Mouse (Mus musculus): ENCODE data around the gene Jmjd6. TPM values are rescaled to one million over a fixed set of nuclear protein-coding genes. Genes with fewer than 3 reads are reported as not detected.
"Not testable (repeated sequence)": the region's sequence is repeated elsewhere in the genome, so short reads cannot be mapped to it uniquely, and the experiment has no call there.

Jmjd6 gene
- total RNA-seq, 2 experiments from 2014 or later, result 21.7 to 30.4 TPM

DNA sequence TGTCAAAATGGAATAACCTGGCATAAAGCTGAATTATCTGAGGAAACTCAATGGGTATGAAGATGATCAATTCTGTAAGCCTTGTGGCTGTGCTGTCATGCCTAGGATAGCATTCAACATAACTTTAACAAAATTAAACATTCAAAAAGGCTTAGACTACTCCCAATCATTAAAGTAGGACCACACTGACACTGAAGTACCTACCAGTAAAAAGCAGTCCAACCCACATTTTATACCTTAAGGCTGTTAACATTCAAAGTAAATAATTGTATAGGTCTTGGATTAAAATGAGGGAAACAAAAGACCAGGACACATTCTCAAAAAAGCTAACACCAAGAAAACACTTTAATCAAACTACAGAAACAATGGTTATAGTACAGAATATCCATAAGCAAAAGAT, 6.3 kb upstream of the Jmjd6 start:
- peak overlapping the region; percentile 93 for H3K4me3 ChIP-seq
- TF ChIP-seq CTCF (IDR thresholded peaks at IDR 0.05), result no peak
- no peak overlapping the region for H3K27ac ChIP-seq
- intact Hi-C loops (cut with DNase I), result no loop called here
- no peak for DNase-seq

DNA sequence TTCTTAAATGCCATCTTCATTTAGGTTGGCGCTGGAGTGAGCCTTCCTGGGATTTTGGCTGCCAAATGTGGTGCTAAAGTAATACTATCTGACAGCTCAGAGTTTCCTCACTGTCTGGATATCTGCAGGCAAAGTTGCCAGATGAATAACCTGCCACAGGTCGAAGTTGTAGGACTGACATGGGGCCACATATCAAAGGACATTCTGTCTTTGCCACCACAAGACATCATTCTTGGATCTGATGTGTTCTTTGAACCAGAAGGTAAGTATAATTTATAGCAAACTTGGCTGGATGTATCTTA, 5.6 kb upstream of the Jmjd6 start:
- H3K27ac ChIP-seq, result peak overlapping the region; percentile 32
- intact Hi-C loops (cut with DNase I); DNase-seq; H3K4me3 ChIP-seq: not testable (repeated sequence)

DNA sequence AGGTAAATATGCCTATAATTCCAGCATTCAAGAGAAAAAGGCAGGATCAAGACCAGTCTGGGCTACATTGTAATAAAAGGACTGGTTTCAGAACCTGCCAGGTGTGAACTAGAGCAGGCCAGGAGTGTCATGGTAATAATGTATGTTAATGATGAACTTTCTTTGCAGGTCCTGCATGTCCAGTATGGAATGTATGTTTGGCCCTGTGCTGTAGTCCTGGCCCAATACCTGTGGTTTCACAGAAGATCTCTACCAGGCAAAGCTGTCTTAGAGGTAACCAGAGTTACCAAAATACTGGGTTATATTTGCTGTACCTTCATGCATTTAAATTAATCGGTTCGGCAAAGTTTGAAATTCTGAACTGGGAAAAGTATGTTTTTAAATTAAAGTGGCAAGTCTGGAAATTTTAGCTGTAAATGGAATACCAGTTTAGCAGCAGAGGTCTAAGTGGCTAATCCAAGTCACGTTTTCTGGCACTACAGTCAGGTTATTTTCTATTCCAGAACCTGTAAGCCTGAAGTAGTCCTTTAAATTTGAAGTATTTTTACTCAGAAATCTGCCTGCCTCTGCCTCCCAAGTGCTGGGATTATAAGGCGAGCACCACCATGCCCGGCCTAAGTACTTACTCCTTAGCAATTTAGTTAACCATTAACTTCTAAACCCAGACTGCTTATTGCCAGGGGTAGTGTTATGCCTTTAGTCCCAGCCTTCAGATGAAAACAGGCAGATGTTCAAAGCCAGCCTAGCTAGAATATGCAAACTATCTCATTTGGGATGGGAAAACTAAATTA, 5.0 kb upstream of the Jmjd6 start:
- H3K27ac ChIP-seq, result peak overlapping the region; percentile 32
- no peak for TF ChIP-seq CTCF (IDR thresholded peaks at IDR 0.05)
- no peak for DNase-seq
- intact Hi-C loops (cut with DNase I), result no loop called here
- no peak overlapping the region for H3K4me3 ChIP-seq

DNA sequence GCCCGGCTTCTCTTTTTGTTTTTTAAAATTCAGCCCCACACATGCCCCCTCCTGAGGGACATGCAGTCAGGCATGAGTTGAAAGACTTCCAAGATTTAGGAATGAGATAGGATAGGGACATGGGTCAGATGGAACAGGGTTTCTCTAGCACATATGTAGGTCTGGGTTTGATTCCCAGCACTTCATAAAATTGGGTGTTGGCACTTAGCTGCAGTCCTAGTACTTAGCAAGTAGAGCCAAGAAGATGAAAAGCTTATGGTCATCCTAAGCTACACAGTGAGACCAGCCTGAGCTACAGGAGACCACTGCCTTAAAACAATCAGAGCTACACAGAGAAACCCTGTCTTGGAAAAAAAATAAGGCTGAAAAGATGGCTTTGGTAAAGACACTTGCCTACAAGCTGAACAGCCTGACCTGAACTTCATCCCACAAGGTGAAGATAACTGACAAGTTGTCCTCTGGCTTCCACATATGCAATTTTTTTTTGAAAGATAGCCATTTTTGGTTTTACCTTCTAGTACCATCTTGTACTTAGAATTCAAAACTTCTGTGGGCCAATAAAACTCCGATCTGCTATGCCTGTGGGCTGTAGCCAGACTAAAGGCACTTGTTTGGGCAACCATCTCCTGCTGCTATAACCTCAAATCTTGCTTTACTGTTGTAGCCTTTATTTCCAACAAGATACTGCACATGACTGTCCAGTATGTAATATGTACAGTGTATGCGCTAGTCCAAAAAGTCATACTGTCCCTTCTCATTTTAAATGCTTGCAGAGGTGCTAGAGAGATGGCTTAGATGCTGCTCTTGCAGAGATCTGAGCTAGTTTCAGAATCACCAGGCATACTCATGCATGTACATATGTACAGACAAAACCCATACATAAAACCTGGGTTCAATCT, 4.2 kb upstream of the Jmjd6 start:
- intact Hi-C loops (cut with DNase I), result no loop called here
- Histone ChIP-seq H3K4me3 (no peak overlapping the region), H3K27ac (no peak overlapping the region)
- no peak for TF ChIP-seq CTCF (IDR thresholded peaks at IDR 0.05)
- no peak for DNase-seq

DNA sequence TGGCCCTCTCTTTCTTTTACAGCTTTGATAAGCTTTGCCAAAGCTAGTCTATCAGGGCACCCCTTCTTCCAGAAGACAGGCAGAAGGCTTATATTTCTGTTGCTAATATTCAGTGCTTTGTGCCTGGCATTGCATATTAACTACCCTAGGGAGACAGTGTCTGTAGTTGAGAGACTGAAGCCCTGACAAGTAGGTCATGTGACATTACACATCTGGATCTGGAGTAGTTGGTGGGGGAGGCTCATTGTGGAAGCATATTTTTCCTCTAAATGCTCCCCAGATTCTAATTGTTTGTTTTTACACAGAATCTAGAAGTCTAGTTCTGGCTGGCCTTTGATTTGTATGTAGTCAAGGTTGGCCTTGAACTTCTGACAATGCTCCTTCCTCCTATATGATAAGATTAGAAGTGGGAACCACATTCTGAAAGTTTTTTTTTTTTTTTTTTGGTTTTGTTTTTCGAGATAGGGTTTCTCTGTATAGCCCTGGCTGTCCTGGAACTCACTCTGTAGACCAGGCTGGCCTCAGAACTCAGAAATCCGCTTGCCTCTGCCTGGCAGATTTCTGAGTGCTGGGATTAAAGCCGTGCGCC, 3.4 kb upstream of the Jmjd6 start:
- no peak for DNase-seq
- intact Hi-C loops (cut with DNase I), result no loop called here
- TF ChIP-seq CTCF (IDR thresholded peaks at IDR 0.05), result no peak
- no peak overlapping the region for H3K27ac ChIP-seq
- H3K4me3 ChIP-seq, result no peak overlapping the region

DNA sequence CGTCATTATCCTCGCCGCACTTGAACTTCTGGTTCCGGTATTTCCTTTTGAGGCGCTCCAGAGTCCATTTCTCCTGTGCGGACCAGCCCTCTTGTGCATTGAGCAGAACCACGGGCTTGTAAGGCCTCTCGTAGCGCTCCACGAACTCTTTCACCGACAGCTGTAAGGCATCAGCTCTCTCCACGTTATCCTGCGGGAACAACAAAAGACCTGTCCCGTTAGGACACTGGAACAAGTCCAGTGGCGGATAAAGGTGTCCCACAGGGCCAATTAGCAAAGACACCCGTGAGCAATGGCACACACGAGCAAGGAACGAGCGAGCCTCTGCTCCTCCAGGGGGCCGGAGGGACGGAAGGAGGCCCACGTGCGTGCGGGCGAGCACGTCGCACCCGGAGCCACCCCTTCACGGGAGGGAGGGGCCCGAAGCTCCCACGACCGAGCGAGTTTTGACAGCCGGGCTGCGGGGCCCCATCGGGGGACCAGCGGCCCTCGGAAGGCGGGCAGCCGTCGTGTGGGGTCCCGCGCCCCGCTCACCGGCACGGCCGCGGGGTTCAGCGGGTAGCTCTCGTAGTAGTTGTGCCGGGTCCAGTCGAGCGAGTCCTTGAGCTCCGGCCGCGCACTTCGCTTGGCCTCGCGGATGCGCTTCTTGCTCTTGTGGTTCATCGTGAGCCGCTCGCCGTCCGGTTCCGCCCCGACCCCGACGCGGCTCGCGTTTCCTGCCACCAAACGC, 553 bp downstream of the Jmjd6 start:
- Histone ChIP-seq H3K4me3 (peak overlapping the region; percentile 93), H3K27ac (peak overlapping the region; percentile 99)
- no peak for TF ChIP-seq CTCF (IDR thresholded peaks at IDR 0.05)
- DNase-seq, result peak; percentile 80
- intact Hi-C loops (cut with DNase I), result loop anchor here (1.0 kb wide), 1 partner anchor 10 kb away; the partner anchor contains the start of gene Mfsd11

DNA sequence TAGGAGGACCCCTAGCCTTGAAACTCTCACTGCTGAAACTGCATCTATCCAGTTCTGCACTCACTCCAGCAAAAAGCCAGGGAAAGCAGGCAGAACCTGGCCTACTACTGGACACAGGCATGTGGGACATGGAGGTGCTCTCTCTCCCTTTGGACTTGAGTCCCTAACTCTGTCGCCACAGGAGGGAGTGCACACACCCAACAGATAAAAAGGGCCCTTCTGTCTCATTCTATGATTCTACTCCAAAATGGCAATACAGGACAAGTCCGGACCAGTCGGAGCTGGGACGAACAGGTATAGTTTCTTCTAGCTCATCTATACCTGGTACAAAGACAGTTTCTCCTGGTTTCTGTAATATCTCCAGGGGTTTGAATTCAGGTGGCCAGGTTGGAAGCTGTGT, 2.5 kb downstream of the Jmjd6 start:
- no peak for DNase-seq
- Histone ChIP-seq H3K4me3 (peak overlapping the region; percentile 93), H3K27ac (peak overlapping the region; percentile 99; the same call in 1 of the 2 replicates)
- TF ChIP-seq CTCF (IDR thresholded peaks at IDR 0.05), result no peak
- intact Hi-C loops (cut with DNase I), result no loop called here

DNA sequence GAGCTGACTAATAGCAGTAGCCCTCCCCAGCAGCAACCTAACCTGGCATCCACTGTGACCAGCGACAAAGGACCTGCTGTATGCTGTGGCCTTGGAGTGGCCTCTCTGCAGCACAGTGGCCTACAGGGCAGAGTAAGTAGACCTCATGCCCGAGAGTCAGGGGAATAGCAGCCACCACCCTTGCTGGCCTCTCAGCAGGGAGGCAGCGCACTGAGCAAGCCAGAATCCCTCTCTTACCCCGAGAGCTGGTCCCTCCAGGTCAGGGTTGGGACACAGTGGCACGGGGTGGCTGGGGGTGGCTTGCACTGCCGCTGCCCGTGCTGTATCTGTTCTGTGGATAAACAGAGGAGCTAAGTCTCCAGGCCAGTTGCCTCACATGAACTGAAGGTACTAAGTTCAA, 3.6 kb downstream of the Jmjd6 start:
- intact Hi-C loops (cut with DNase I), result no loop called here
- Histone ChIP-seq H3K27ac (peak overlapping the region; percentile 83), H3K4me3 (peak overlapping the region; percentile 38)
- no peak for DNase-seq
- no peak for TF ChIP-seq CTCF (IDR thresholded peaks at IDR 0.05)

DNA sequence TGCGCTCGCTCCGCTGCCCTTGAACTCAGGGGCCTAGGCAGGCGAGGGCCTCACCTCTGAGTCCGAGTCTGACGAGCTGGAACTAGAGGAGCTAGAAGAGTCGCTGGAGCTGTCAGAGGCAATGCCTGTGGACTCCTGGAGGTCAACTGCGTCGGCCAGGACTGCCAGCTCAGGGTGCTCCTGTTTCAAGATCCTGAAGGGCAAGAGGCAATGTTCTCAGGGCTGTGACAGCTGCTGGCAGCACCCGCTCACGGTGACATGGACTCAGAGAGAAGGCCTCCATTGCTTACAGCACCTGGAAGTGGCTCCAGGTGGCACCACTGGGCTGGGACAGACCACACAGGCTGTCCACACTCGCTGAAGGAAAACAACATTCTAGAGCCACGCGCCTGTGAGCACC, 4.3 kb downstream of the Jmjd6 start:
- no peak overlapping the region for H3K4me3 ChIP-seq
- peak; percentile 28; the same call in 1 of the 2 replicates for TF ChIP-seq CTCF (IDR thresholded peaks at IDR 0.05)
- intact Hi-C loops (cut with DNase I), result no loop called here
- peak overlapping the region; percentile 83 for H3K27ac ChIP-seq
- DNase-seq, result peak; percentile 74

DNA sequence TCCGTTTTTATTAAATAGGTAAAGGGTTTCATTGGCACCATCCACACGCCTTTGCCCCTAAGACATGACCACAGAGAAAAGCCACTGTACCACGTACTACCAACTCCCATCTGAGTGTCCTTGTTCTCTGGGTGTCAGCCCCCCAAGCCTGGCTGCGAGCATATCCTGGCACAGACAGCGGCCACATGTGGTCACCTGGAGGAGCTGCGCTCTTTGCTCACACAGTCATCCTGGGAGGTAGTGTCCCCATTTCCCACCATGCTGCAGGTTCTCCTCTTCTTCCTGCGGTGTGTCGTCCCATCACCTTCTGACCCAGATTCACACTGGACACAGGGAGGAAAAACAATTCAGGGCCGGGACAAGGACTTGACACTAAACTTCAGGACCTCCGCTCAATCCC, 5.8 kb downstream of the Jmjd6 start:
- TF ChIP-seq CTCF (IDR thresholded peaks at IDR 0.05), result no peak
- H3K27ac ChIP-seq, result peak overlapping the region; percentile 83
- intact Hi-C loops (cut with DNase I), result no loop called here
- no peak overlapping the region for H3K4me3 ChIP-seq
- DNase-seq, result no peak

DNA sequence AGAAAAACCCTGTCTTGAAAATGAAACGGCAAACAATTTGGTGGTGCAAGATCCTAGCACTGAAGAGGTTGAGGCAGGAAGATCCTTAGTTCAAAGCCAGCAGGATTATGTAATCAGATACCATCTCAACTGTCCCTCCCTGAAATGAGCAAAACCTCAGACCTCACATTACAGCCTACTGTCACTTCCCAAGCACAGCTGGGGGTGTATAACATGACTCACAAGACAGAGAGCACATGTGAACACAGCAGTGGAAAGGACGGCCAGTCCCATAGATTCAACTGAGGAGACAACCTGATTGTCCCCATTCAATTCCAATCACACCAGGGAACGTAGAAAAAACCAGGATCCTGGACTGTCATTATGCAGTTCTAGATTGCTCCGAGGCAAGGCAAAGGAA, 7.0 kb downstream of the Jmjd6 start:
- no peak for DNase-seq
- H3K4me3 ChIP-seq, result no peak overlapping the region
- intact Hi-C loops (cut with DNase I), result no loop called here
- TF ChIP-seq CTCF (IDR thresholded peaks at IDR 0.05), result no peak
- no peak overlapping the region for H3K27ac ChIP-seq

DNA sequence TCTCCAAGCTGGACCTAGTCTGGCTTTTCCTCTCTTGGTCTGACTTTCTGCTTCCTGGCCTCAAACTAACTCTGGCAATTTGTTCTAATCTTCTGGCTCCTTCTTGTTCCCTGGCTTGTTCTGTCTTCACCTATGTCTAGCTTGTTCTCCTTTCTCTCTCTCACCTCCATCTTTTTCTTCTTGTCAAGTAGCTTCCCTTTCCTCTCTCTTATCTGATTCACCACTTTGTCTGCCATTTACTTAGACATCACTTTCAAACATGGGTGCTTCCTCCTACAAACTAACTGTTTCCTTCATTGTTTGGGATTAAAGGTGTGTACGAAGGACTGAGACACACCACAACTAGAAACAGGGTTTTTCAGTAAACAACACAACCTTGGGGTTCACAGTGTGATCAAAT, 8.3 kb downstream of the Jmjd6 start:
- Histone ChIP-seq H3K27ac (no peak overlapping the region), H3K4me3 (no peak overlapping the region)
- DNase-seq, result no peak
- intact Hi-C loops (cut with DNase I), result no loop called here
- TF ChIP-seq CTCF (IDR thresholded peaks at IDR 0.05), result no peak
